Mouse (Mus musculus) kidney, postnatal 25 days (tissue): ENCODE data around the gene Wrb.

ENCODE experiments used
- DNase-seq, 2 experiments: peaks; one replicate each; pipeline ENCODE4 v3.0.0; 2021; ENCODE audit warnings: mixed read lengths in 2 of 2

Gene Wrb

GRCm38 (mm10) chr16:96159091-96159731 lies 14.0 kb downstream of the Wrb start:
- peak; percentile 55 to 67 for DNase-seq

GRCm38 (mm10) chr16:96159794-96160346 lies 14.7 kb downstream of the Wrb start:
- DNase-seq = no peak

- DNase-seq = no peak
Measured at GRCm38 (mm10) chr16:96160927-96161326, 15.7 kb downstream of the Wrb start.

- DNase-seq = no peak
Measured at GRCm38 (mm10) chr16:96161336-96161735, 16.1 kb downstream of the Wrb start.

GRCm38 (mm10) chr16:96165723-96166264 lies 20.6 kb downstream of the Wrb start:
- DNase-seq = no peak

- DNase-seq = no peak
Measured at GRCm38 (mm10) chr16:96168837-96169236, 23.6 kb downstream of the Wrb start.

GRCm38 (mm10) chr16:96173648-96174047 lies 28.4 kb downstream of the Wrb start:
- no peak for DNase-seq

- no peak for DNase-seq
Measured at GRCm38 (mm10) chr16:96175399-96175798, 30.2 kb downstream of the Wrb start.

- DNase-seq = no peak
Measured at GRCm38 (mm10) chr16:96179156-96179555, 33.9 kb downstream of the Wrb start.

- no peak for DNase-seq
Measured at GRCm38 (mm10) chr16:96187619-96188018, 42.4 kb downstream of the Wrb start.

GRCm38 (mm10) chr16:96191531-96192506 lies 46.6 kb downstream of the Wrb start, which contains the start of gene Lca5l:
Lca5l (minus strand) TSS chr16:96192271.
- DNase-seq = peak; percentile 99 to 100

GRCm38 (mm10) chr16:96199913-96200701 lies 54.9 kb downstream of the Wrb start, which contains the start of gene Sh3bgr:
Sh3bgr (plus strand) TSS chr16:96200450.
- peak; percentile 80 to 90 for DNase-seq

GRCm38 (mm10) chr16:96200702-96201028 lies 55.5 kb downstream of the Wrb start:
- no peak for DNase-seq

GRCm38 (mm10) chr16:96201485-96202232 lies 56.5 kb downstream of the Wrb start:
- DNase-seq = no peak
